Mouse (Mus musculus) embryonic stem cell, embryonic (primary cell): Measurements from ENCODE around the gene Fbxl16.

Experiments
- CTCF ChIA-PET, 4 experiments: fragments of 300-600 bp in 2 of 4; fragments of 350-600 bp in 2 of 4; sonication (Branson Sonifier 250); formaldehyde crosslinking; loops; one replicate each; lab custom pipeline; 2022; ENCODE audit warnings: inconsistent platforms in 2 of 4; lab: Charles Lee
- POLR2A ChIA-PET, 4 experiments: fragments of 300-600 bp in 2 of 4; fragments of 350-600 bp in 2 of 4; sonication (Branson Sonifier 250); formaldehyde crosslinking; loops; one replicate each; lab custom pipeline; 2022; ENCODE audit warnings: antibody characterized with exemption in 4 of 4, inconsistent platforms in 1 of 4; lab: Charles Lee

Fbxl16 gene

GRCm38 (mm10) chr17:25863681-25864080, 54.8 kb downstream of the Fbxl16 start:
- ChIA-PET POLR2A (interaction anchor here in 2 of 4 experiments (0.6 to 4.2 kb wide), 7 partner anchors 11 to 91 kb away, joined by 3 to 18 read pairs (median 5); partner anchors contain the start of genes Mettl26 (in 2 of the 2), Rhbdl1 (in 1 of the 2), Rhot2 (in 1 of the 2) and Stub1 (in 1 of the 2)), CTCF (no interaction called here)

GRCm38 (mm10) chr17:25864311-25864710, 55.4 kb downstream of the Fbxl16 start:
- POLR2A ChIA-PET: interaction anchor here in 3 of 4 experiments (0.5 to 1.6 kb wide), 7 partner anchors 10 to 90 kb away, joined by 3 to 9 read pairs (median 4); partner anchors contain the start of genes Mettl26 (in 1 of the 3), Rhbdl1 (in 1 of the 3) and Rhot2 (in 1 of the 3)
- CTCF ChIA-PET: interaction anchor here in 2 of 4 experiments (0.6 kb wide), 2 partner anchors 15 to 551 kb away, joined by 3 to 5 read pairs; no protein-coding TSS in a partner anchor

GRCm38 (mm10) chr17:25865288-25865687, 56.4 kb downstream of the Fbxl16 start:
- POLR2A ChIA-PET: interaction anchor here in 2 of 4 experiments (1.0 to 1.6 kb wide), 2 partner anchors 9 kb away, joined by 3 to 9 read pairs; partner anchors contain the start of gene Mettl26 (in 1 of the 2)

GRCm38 (mm10) chr17:25866172-25866571, 57.3 kb downstream of the Fbxl16 start:
- ChIA-PET CTCF (no interaction called here), POLR2A (interaction anchor here in 2 of 4 experiments (0.7 to 4.5 kb wide), 6 partner anchors 9 to 33 kb away, joined by 3 to 45 read pairs (median 6); partner anchors contain the start of genes Wfikkn1 (in 2 of the 2), Mettl26 (in 1 of the 2), Rhot2 (in 1 of the 2) and Stub1 (in 1 of the 2))

More at GRCm38 (mm10) chr17:25865288-25865687, 56.4 kb downstream of the Fbxl16 start:
- CTCF ChIA-PET: no interaction called here

- ChIA-PET CTCF (interaction anchor here in 2 of 4 experiments (0.7 to 2.2 kb wide), 4 partner anchors 11 to 28 kb away, joined by 4 to 21 read pairs (median 8); partner anchors contain the start of gene Rhot2 (in 1 of the 2)), POLR2A (interaction anchor here (0.6 to 4.5 kb wide), 28 partner anchors 9 to 297 kb away, joined by 3 to 45 read pairs (median 6); partner anchors contain the start of genes Stub1 (in 3 of the 4), Rhbdl1 (in 2 of the 4), Rhot2 (in 2 of the 4) and Wdr24 (in 2 of the 4))
Measured at GRCm38 (mm10) chr17:25867509-25867835, 58.6 kb downstream of the Fbxl16 start.

GRCm38 (mm10) chr17:25867836-25868600, 59.1 kb downstream of the Fbxl16 start:
- POLR2A ChIA-PET: interaction anchor here (0.6 to 4.5 kb wide), 57 partner anchors 8 to 751 kb away, joined by 3 to 45 read pairs (median 4); partner anchors contain the start of genes Wfikkn1 (in 4 of the 4), Rhot2 (in 3 of the 4), Stub1 (in 3 of the 4) and Rhbdl1 (in 2 of the 4)
- CTCF ChIA-PET: interaction anchor here (0.6 to 2.2 kb wide), 18 partner anchors 11 to 1180 kb away, joined by 3 to 21 read pairs (median 4); partner anchors contain the start of genes Wfikkn1 (in 2 of the 4), Rhot2 (in 1 of the 4), Sox8 (in 1 of the 4) and Stub1 (in 1 of the 4)

GRCm38 (mm10) chr17:25868601-25869191, 59.8 kb downstream of the Fbxl16 start, which contains the start of gene Mcrip2:
TSS of gene Mcrip2 (minus strand) at chr17:25868764.
- ChIA-PET POLR2A (interaction anchor here (0.6 to 4.5 kb wide), 53 partner anchors 9 to 752 kb away, joined by 3 to 45 read pairs (median 4); partner anchors contain the start of genes Wfikkn1 (in 4 of the 4), Rhbdl1 (in 3 of the 4), Rhot2 (in 3 of the 4) and Stub1 (in 3 of the 4)), CTCF (interaction anchor here (0.6 to 2.2 kb wide), 19 partner anchors 10 to 1179 kb away, joined by 3 to 21 read pairs (median 4); partner anchors contain the start of genes Wfikkn1 (in 2 of the 4), Rhot2 (in 1 of the 4), Sox8 (in 1 of the 4) and Stub1 (in 1 of the 4))

GRCm38 (mm10) chr17:25869498-25869897, 60.6 kb downstream of the Fbxl16 start:
- POLR2A ChIA-PET: interaction anchor here (0.8 to 4.5 kb wide), 18 partner anchors 9 to 113 kb away, joined by 3 to 45 read pairs (median 6); partner anchors contain the start of genes Stub1 (in 3 of the 4), Wfikkn1 (in 3 of the 4), Rhbdl1 (in 1 of the 4) and Rhot2 (in 1 of the 4)
- CTCF ChIA-PET: interaction anchor here (0.6 to 1.6 kb wide), 6 partner anchors 10 to 1177 kb away, joined by 3 to 6 read pairs (median 4); partner anchors contain the start of gene Wfikkn1 (in 1 of the 4)

- ChIA-PET POLR2A (interaction anchor here in 3 of 4 experiments (1.3 to 4.5 kb wide), 8 partner anchors 8 to 51 kb away, joined by 3 to 41 read pairs (median 8); partner anchors contain the start of genes Stub1 (in 3 of the 3) and Wfikkn1 (in 1 of the 3)), CTCF (interaction anchor here in 1 of 4 experiments (1.4 kb wide), 1 partner anchor 9 kb away, joined by 4 read pairs; no protein-coding TSS in a partner anchor)
Measured at GRCm38 (mm10) chr17:25869954-25870353, 61.1 kb downstream of the Fbxl16 start.
